Mouse (Mus musculus) right cerebral cortex, postnatal 10 days (tissue): ENCODE measurements at regions not wholly inside any gene's neighbourhood (a gene's known extent, or its start where the extent isn't known, plus 50 kb on each side); places are given as distances from the start of the nearest gene placed in this dataset.

ENCODE experiments used
- DNase-seq, 2 experiments: peaks; one replicate each; pipeline ENCODE4 v3.0.0; 2021; ENCODE audit warnings: low spot score in 2 of 2

DNA sequence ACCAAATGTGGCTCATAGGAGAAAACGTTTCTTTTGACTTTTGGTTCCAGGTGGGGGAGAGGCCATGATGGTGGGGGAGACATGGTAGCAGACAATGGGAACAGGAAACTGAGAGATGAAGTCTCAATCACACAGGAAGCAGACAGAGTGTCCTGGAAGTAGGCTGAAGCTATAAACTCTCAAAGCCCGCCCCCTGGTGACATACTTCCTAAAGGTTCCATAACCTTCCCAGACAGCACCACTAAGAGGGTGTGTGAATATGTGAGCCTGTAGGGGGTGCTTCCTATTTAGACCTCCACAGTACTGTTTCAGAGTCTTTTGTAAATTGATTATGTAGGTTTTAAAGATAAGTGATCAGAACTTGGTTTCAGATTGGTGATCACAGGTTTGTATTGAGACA lies 284.1 kb upstream of the Slc30a5 start:
- no peak for DNase-seq

DNA sequence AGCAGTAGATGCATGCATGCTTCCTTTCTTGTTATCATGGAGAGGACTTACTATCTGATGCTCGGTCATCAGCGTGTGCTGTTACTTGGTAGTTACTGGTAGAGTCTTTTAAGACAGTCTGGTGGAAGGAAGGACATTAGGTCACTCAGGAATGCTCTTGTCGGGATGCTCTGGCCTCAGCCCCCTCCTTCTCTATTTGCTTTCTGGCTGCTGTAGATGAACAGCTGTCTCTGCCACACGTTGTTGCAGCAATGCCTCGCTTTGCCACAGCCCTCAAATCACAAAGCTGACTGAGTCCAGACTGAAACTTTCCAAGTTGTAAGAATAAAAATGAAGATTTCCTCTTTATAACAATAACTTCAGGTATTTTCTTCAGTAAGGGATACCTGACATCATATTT lies 282.1 kb upstream of the Slc30a5 start:
- DNase-seq, result no peak

DNA sequence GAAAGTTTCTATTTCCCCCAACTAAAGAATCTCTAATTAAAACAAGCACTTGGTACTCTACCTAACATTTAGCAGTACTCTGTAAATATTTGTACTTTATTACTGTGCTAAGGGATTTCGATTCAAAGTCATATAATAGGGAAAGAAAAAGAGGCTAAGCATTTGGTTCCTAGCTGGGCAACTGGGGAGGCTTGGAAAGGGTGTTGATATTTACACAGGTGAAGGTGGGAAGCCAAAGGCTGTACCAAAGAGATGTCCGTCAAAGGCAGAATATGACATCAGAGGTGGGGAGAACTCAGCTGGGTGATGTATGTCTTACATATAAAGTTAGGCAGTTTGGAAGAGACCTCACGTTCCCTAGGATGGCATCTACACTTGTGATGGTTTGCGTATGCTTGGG lies 278.9 kb upstream of the Slc30a5 start:
- no peak for DNase-seq

DNA sequence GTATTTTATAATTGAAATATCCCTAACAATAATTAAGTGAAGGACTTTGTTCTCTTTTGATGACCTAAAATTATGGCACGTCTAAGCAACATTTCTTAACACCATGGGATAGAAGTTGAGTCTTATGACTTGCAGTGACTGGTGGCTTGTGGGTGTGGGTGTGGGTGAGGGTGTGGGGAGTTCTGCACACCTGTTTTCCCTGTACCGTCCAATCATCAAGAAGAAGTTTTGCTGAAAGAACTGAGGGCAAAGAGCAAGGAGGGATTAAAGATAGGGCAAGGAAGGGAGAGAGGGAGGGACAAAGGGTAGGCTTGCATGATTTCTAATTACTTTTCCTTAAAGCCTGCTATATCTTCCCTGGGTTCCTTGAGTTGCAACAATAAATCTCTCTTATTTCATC lies 278.5 kb upstream of the Slc30a5 start:
- DNase-seq, result no peak

DNA sequence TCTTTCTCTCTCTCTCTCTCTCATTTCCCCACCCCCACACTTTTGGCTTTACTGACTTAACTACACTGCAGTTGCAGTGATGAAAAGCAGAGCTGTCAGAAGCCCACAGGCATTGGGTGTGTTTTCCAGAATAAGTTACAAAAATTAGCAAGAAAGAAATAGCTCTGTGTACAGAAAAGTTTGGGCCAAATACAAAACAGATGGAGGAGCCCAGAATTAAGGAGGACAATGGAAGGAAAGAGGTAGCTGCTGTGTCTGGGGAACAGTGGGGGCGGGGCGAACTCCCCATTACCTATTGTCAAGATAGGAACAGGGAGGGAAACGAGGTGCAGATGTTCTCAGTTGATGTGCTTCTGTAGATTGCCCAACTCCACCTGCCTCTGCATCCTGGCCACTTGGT lies 267.4 kb upstream of the Slc30a5 start:
- DNase-seq, result no peak

DNA sequence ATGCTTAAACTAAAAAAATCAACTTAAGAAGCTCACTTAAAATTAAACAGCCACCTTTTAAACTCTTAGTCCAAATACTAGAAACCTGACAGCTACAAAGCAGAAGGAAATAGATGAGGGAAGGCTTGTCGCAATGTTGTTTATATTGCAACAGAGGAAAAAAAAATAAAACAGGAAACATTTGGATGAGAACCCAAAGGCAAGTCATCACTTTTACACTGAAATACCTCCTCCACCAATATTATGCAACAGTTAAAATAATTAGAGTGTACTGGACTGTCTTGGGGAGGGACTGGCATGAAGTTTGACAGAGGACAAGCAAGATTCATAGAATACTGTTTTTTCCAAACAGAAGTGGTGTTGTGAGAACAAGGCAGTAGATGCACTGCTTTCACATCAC lies 263.6 kb upstream of the Slc30a5 start:
- no peak for DNase-seq

DNA sequence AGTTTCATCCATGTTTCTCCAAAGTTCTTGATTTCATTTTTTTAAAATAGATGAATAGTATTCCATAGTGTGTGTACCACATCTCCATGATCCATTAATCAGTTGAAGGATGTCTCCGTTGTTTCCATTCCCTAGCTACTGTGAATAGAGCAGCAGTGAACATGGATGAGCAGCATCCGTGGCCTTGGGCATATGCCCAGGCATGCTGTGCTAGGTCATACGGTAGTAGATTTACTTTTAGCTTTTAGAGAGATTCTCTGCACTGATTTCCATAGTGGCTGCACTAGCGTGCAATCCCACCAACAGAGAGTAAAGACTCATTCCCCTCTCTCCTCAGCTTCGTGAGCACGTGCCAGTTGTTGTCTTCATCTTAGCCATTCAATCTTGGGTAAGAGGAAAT lies 263.0 kb upstream of the Slc30a5 start:
- no peak for DNase-seq

DNA sequence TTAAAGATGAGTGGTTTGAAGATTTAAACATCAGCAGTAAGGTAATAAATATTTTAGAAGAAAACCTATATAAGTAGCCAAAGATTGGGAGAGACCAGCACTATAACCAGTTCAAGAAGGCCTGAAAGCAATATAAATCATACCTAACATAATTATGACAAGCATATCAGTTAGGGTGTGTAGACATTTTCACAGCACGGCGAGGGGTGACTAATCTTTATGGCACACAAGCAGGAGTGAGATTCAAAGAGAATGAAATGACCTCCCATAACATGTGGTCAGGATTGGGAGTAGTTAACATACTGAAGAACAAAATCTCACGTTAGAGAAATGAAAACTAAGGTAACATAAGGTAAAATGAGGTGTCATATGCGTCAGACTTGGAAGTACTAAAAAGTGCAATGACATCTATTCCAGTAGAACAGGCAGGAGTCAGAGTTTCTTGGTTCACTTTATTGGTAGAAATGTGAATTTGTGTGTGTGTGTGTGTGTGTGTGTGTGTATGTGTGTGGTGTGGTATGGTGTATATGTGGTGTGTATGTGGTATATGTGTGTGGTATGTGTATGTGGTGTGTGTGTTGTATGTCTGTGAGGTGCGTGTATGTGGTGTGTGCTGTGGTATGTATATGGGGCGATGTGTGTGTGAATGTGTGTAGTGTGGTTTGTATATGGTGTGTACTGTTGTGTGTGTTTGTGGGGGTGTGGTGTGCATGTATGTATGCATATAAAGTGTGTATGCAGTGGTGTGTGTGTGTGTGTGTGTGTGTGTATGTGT lies 262.0 kb upstream of the Slc30a5 start:
- no peak for DNase-seq

DNA sequence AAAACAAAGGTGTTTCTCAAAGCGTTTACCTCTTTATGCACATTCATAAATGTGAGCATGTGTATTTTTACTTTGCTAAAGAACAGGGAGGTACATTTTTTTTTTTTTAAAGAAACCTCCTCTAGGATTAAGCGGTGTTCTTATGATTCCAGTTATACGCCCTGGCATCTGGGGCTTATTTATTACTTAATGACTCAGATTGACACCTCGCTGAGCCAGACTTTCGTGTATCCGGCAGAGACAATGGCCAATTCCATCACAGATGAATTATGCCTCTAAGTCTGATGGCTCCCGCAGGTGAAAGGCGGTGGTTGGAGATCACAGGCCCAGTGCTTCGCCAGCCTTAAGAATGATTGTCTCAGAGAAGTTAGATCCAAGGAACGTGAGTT lies 259.5 kb upstream of the Slc30a5 start:
- no peak for DNase-seq

DNA sequence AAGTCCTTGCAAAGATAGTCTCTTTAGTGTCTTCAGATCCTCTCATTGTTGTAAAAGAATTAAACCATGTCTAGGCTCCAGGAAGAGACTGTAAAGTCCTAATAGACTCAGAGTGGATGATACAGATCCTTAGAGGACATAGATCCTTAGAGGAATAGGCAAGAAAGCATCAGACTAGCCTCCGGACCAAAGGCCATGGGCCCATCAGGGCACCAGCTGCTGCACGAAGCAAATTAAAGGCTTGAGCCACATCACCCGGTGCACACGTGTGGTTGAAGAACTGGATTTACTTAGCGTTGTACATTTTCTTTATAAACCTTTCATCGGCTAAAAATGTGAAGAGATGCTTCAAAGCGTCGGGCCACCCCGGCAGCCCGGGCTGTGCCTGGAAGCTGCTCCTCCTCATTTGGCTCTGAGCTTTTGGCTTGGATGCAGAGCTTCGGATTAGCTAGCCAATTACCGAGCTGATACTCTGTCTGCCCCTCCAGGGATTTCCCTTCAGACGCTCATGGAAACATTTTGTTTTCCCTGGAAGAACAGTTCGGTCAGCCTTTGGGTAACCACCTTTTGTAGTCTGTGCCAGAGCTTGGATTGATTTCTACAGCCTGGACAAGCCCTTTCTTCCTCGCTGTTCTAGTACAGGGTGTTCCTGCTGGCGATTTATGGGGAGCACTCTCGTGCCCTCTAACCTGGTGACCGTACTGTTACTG lies 259.0 kb upstream of the Slc30a5 start:
- peak; percentile 73 for DNase-seq

DNA sequence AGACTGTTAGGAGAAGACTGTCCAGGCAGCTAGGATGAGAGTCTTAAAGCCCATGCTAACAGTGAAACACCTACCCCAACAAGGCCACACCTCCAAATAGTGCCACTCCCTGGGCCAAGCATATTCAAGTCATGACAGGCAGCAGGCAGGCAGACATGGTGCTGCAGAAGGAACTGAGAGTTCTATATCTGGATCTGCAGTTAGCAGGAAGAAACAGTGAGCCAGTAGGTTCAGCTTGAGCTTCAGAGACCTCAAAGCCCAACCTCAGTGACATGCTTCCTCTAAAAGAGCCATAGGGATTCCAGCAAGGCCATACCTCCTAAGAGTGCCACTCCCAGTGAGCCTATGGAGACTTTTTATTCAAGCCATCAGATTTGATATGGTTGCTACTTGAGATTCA lies 252.0 kb upstream of the Slc30a5 start:
- no peak for DNase-seq

DNA sequence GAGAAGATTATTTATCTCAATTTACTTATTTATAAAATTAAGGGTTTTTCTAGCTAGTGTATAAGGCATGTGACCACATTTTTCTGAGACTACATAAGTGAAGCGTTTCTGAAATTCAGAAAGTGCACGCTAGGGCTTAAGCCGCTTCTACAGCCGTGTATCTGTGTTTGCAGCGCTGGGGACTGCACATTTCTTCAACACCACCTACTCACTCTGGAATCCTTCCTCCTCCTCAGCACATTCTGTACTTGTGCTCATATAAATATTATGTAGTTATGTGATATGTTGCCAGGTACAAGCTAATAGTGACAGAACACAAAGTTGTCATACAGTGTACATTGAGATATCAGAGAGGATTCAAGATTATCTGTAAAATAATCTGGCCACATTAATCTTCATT lies 251.0 kb upstream of the Slc30a5 start:
- no peak for DNase-seq

DNA sequence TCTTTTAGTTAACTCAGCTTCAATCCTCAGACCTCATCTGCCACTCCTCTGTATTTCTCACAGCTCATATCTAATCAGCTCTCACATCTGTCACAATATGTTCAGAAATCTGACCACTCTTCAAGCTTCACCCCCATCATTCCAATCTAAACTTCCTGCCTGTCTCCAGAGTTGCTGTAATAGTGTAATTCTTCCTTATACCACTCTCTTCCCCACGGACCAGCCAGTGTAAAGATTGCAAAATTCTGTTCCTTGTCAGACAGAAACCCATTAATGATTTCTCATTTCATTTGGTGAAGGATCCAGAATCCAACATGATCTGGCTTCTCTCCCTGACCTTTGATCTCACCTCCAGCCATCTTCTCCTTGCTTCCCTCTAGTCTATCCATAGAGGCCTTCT lies 250.2 kb upstream of the Slc30a5 start:
- no peak for DNase-seq

DNA sequence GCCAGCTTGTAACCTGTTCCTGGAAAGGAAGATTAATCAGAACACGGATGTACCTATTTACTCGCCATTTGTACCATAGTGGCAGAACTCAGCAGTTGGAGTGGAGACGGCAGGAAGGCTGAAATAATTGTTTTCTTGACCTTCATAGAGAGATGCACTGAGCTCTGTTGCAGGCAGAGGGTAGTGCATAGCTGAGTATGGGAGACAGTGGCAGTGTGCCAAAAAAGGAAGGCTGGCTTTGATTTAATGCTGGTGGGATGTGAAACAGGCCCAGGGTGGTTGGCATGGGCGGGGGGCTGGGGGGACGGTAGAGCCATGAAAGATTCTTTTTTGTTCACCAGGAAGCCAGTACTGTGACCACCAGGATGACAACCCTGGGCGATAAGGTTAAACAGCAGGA lies 235.3 kb upstream of the Slc30a5 start:
- DNase-seq, result peak; percentile 38 to 41

DNA sequence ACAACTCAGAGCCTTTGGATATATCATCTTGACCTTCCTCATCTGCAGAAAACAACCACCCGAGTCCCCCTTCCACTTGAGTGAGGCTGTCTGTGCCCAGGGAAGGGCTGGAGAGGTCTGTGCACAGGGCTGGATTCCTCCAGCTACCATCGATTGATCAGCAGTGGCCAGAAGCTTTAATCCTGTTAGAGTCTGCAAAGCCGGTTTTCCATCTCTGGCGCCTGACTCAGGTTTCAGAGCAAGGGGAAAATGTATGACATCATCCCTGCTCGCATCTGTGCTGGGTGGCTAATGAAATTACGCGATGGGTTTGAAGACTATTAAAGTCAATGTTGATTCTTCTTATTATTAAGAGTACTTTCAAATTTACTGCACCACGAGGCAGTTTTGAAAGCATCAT lies 229.4 kb upstream of the Slc30a5 start:
- DNase-seq, result no peak

DNA sequence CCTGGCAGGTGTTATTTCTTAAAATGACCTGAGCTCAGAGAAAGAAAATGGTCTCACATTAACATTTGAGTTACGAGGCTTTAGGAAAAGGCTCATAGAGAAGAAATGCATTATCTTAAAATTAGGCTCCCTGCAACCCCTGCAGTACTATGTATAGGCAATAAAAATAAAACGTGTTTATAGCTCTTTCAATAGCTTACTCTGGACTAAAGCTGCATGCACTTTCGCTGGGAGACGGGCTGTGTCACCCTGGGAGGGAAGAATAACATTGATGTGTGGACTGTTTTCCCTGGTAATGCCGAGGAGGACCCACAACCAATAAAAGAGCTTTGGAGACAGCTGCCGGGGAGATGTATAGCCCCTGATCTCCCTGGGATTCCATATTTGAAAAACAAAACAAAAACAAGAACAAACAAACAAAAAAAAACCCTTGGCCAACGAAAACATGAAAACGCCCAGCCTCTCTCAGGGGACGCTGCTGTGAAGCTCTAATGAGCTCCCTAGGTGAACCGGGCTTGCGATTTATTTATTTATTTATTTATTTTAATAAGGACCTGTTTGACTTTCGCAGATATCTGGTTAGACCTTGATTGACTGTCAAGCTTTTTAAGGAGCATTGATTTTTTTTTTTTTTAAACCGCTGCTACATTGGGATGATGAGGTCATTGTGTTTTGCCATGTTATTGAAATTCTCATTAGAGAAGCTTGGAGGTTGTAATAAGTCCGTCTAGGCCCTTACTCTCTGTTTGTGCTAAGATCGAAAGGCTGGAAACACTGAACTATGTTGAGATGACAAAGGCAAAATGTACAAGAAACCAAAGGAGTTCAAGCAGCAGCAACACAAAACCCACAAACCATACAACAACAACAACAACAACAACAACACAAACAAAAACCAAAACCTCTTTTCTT lies 228.3 kb upstream of the Slc30a5 start:
- no peak for DNase-seq

DNA sequence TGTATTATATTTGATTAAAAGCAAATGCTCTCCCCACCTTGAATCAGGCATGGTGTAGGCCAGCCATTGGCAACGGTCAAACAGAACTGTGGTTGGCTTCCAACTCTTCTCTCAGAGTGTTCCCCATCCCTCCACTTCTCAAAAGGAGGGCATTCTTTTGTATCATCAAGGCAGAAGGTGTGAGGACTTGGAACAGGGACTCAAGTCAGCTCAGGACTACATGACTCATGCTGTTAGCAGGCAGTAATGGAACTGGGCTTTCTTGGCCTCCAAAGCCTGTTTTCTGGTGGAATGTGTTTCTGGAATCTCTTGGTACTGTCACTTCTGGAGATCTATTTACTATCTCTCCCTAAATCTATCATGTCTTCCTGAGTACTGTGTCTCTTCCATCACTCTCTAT lies 216.3 kb upstream of the Slc30a5 start:
- no peak for DNase-seq

DNA sequence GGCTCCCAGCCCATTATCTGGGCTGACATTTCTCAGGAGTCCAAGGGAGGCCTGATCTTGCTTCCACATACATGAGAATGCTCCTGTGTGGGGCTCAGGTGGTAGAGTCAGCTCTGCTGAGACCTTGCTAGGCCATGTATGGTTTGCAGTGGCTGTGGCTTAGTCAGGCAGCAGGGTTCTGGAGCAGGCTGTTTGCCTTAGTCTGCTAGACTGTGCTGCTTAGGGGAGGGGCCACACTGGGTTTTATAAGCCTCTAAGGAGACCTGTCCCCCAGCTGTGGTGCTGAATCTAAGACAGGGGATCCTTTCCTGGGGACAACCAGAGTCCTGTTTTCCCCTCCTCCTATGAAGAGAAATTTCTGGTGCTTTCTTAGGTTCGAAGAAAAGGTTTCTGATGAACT lies 199.4 kb upstream of the Slc30a5 start:
- no peak for DNase-seq

DNA sequence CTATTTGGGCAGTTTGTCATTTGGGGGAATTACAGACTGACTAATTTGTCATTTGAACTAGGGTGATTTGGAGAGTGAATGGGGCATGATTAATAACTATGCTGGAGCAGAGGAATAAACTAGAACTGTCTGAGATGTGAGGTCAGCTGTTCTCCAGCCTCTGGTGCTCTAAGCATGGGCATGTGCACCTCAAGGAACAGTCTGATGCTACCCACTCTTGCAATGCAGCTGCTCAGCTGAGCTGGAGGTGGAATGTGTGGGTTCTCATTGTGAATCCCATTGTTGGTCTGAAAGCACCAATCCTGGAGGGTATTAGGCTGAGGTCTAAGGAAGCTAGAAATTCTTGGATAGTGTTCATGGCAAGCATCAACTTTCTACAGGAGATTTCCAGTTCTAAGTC lies 192.8 kb upstream of the Slc30a5 start:
- no peak for DNase-seq

DNA sequence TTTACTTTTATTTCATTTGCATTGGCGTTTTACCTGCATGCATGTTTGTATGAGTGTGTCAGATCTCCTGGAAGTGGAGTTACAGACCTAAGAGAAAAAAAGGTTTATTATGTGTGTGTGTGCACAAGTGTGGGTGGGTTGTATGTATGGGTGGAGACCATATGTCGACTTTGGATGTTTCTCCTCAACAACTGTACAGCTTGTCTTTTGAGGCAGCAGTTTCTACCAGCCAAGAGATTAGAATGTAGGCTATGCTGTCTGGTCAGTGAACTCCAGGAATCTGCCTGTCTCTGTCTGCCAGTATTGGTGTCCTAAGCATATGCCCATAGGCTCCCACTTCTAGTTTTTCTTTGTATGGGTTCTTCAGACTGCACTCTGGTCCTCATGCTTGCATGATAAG lies 192.3 kb upstream of the Slc30a5 start:
- no peak for DNase-seq

DNA sequence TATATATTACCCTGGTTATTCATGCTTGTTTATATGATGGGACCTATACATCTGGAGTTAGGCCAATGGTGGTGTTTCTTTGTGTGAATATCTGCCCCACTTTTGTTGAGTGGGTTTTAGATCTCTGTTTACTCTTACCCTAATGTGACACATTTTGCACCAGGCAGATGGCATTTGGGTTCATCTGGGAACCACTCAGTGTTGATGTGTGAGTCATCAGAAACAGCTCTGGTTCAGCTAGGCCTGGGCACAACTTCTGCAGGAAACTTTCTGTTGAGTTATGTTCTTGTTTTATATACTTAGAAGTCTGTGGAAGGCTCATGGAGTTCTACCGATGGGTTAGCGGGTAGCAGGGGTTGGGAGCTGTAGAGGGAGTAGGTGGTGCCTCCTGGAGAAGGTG lies 191.7 kb upstream of the Slc30a5 start:
- no peak for DNase-seq

DNA sequence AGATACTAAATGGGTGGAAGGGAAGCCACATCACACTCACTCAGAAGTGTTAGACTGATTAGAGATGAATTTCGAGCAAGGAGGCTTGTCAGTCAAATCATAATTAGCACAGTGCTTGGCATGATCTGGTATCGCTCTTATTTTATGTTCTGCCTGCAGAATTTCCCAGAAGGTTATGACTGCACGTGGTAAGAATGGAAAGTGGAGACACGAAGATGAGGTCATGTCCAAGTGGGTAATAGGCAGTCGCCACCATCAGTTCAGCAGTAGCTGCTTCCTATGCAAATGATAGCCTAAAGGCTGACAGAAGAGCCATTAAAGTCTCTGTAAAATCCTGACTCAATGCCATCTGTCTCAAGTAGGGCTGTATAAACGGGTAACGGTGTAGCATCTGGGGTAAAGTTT lies 186.0 kb upstream of the Slc30a5 start:
- DNase-seq, result no peak

DNA sequence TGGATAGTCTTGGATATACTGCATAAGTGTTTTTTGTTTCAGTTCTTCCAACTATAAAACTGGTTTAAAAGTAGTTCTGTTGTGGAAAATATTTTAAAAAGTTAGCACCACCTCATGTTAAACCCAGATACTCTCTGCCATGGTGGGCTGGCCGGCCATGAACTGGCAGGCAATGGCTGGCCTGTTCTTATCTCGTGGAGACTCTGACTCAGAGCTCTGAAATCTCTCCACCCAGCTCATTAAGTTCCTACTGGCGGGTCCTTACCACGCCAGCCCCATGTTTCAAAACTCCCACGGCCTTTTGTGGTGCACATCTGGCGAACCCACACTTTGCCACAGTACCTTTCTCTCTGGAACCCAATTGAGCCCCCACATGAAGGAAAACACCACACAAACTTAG lies 183.8 kb upstream of the Slc30a5 start:
- no peak for DNase-seq
